Mouse (Mus musculus) 416B (cell line): ENCODE results near the gene Rbms3.

ENCODE experiments used
- DNase-seq: peaks from one replicate; pipeline ENCODE4 v3.0.0; 2011; ENCODE audit warnings: low read depth

Rbms3 gene

DNA sequence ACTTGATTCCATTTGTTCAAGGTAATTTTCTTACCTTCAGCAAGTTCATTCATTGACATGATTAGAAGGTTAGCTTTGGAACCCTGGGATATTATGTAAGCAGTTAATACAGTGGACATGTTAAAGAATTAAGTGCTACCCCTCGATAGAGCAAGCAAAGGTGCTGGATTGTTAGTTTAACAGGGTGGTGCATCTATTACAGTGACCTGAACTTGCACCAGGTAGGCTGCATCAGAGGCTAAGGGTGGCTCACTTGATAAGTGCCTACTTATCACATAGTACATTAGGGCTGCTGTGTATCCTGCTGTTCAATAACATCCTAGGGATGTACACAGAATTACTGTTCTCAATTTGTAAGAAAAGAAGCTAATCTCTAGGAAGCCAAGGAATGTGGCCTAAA is 996.6 kb downstream of the Rbms3 start:
- DNase-seq: no peak

GRCm38 (mm10) chr9:116631816-116632215 is 997.9 kb downstream of the Rbms3 start:
- no peak for DNase-seq

DNA sequence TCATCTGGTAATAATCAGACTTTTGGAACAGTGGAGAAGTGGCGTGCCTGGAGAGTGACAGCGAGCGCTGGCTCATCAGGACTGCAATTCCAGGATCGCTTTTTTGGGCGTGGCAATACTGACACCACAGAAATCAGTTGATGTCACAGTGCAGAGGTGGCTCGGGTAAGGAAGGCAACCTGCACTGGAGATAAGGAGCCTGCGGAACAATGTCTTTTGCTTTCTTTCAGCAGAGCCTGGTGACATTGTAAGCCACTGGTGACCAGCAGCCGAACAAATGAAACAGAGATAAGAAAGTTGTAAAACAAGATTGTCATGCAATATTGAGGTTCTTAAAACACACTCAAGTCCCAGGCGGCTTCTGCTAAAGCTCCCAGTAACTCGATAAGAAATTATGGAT is 998.9 kb downstream of the Rbms3 start:
- no peak for DNase-seq

- no peak for DNase-seq
These were observed 1009.3 kb downstream of the Rbms3 start for GRCm38 (mm10) chr9:116620434-116620833.

DNA sequence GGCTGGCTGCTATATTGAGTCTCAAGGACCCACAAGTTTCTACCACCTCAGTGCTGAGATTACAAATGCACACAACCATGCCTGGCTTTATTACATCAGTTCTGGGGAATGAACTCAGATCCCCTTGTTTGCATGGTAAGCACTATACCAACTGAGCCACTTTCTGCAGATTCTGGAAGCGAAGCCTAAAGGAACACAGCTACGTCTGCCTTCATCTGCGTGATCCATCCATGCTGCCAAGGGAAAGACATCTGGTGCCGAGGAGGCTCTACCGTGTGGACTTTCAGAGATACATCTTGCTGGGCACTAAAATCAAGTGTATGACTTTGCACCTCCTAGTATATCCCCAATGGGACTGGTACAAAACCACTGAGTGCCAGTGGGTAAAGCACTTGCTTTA is 1010.8 kb downstream of the Rbms3 start:
- no peak for DNase-seq

GRCm38 (mm10) chr9:116613276-116613675 is 1016.4 kb downstream of the Rbms3 start:
- no peak for DNase-seq

DNA sequence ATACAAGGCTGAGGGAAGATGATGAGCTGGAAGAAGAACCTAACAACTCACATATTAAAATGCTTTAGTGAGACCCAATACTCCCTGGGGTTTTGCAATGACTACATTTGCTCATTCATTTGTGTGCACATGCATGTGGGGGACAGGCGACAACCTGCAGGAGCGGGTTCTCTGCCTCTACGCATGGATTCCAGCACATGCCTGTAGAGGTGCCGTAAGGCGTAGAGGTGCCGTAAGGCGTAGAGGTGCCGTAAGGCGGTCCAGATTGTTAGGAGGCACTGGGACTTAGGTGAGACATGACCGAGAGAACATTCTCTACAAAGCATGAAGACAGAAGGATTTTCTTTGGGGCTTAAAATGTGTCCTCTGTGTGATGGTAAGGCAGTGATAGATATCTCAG is 1033.7 kb downstream of the Rbms3 start:
- DNase-seq: no peak

GRCm38 (mm10) chr9:116592486-116592885 is 1037.2 kb downstream of the Rbms3 start:
- DNase-seq: no peak

DNA sequence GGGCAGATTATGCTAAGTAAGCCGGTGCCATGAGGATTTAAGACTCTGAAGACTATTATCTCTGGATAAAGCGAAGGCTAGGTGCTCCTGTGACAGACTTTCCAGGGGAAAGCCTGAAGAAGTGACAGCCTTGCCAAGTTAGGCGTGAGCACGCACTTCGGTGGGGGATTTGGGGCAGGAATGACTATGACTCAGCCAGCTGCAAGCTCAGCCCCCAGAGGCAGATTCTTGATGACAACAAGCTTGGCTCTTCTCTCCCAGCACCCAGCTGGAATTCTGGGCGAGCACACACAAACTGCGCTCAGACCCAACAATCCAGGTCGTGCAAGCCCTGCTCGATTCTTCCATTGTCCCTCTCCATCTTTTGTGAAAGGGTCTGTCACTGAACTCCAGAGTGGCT is 1038.6 kb downstream of the Rbms3 start:
- no peak for DNase-seq

GRCm38 (mm10) chr9:116569680-116570079 is 1060.0 kb downstream of the Rbms3 start:
- DNase-seq: no peak

DNA sequence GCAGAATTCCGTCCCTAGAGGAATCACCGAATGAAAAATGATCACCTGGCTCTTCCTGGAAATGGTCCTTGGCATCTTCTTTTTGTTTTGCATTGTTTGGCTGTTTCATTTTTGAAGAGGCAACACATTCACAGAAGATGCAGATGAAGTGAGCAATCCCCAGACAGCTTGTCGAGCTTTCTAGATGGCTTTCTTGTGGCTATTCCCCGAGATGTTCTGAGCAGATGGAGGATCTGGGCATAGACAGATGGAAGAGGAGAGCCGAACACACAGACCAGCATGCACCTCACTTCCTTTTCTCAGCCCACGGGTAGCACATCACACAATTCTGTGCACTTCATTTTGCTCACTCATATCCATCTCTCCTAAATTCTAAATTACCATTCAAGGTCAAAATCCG is 1063.0 kb downstream of the Rbms3 start:
- no peak for DNase-seq

DNA sequence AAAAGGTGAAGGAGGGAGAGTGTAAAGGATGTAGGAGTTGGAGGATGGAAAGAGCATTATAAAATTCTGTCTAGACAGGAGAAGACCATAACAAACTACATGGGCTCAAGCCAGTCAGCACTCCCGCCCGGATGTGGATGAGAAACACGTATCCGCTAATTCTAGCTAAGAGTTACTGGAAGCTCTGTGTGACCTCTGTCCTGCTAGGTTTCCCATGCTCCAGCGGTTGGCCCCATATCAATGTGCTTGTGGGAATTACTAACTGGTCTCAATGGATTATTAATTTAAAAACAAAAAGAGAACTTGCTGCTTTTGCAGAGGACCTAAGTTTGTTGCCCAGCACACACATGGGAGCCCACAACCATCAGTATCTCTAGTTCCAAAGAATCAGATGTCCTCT is 1071.9 kb downstream of the Rbms3 start:
- no peak for DNase-seq

DNA sequence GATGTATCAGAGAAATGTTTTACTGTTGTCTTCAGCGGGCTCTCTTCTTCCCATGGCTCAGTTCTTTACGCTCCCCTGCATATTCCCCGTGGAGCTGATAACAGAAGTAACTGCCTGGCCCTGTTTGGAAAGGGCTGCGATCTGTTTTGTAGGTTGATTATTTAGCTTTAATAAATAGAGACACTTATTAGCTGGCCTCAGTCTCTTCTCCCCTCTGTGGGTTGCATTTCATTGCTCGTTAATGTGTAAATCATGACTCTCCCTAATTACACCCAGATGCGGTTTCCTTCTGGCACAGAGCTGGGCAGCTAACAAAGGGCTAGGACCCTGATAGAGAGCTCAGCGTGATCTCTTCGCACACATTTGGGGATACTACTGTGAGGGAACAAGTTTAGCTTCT is 1073.1 kb downstream of the Rbms3 start:
- DNase-seq: no peak

DNA sequence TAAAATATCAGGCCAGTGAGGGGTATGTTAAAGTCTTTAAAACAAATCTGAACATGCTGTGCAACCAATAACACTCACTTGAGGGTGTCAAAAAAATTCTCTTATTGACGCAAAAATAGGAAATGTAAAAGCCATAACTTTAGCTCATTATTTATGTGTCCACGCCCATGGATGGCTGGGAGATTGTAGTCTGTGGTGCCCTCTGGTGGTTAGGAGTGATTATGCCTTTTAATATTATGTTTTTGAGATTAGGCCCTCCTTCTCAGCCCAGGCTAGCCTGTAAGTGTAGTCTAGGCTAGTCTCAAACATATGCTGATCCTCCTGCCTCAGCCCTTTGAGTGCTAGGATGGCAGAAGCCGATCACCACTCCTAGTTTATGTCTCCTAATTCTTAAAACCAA is 1076.5 kb downstream of the Rbms3 start:
- peak; percentile 49 for DNase-seq

DNA sequence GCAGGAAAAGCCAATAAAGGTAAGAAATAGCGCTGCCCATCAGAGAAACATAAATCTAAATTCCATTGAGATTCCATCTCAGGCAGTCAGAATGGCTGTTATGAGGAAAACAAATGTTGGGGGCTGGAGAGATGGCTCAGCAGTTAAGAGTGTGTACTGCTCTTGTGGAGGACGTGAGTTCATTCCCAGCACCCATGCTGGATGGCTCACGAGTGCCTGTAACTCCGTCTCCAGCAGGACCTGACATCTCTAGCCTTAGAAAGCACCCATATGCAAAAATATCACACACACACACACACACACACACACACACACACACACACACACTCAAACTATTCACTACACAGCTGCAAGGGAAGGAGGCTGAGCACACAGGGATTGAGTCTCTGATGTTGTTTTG is 1083.6 kb downstream of the Rbms3 start:
- DNase-seq: no peak

- DNase-seq: no peak
These were observed 1086.9 kb downstream of the Rbms3 start for GRCm38 (mm10) chr9:116542793-116543192.

- DNase-seq: peak; percentile 2
These were observed 1087.7 kb downstream of the Rbms3 start for GRCm38 (mm10) chr9:116541976-116542375.

- peak; percentile 13 for DNase-seq
These were observed 1094.0 kb downstream of the Rbms3 start for GRCm38 (mm10) chr9:116535709-116536108.

DNA sequence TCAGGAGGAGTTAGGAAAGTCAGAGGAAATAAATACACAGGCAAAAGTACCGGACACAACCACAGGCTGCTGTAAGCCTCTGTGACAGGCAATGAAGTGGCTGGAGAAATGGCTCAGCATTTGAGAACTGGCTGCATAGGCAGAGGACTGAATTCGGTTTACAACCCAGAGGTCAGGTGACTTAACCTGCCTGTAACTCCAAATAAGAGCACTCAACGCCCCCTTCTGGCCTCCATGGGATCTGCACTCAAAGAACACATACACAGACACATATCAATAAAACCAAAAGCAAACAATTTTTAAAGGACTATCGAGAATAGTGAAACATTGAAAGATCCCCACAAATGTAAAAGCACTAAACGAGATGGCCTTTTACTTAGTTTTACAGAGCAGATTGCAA is 1096.3 kb downstream of the Rbms3 start:
- no peak for DNase-seq

- DNase-seq: no peak
These were observed 1098.6 kb downstream of the Rbms3 start for GRCm38 (mm10) chr9:116531121-116531520.

DNA sequence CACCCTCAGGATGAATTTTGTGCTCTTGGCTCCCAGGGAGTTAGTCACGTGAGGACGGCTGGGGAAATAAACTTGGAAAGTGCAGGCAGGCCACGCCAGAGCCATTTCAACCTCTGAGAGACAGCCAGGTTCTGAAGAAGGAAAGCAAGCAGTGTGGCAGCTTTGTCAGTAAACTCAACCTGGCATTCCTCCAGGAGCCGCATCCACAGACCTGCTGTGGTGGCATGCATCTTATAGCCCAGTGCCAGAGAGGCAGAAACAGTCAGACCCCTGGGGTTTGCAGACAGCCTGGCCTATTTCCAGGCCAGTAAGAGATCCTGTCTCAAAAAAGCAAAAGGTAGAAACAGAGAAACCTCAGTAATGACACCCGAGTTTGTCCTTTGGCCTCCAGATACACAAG is 1105.3 kb downstream of the Rbms3 start:
- DNase-seq: no peak
